Mouse (Mus musculus) megakaryocyte, embryonic 14.5 days (primary cell): Measurements from ENCODE around the gene S100a11. TPM values are rescaled to one million over a fixed set of nuclear protein-coding genes. Genes with fewer than 3 reads are reported as not detected.

ENCODE experiments used
- H3K27me3 ChIP-seq: replicated peaks from 2 replicates; pipeline ENCODE3; 2012; ENCODE audit warnings: inconsistent platforms
- H3K36me3 ChIP-seq: replicated peaks from 2 replicates; pipeline ENCODE3; 2012; ENCODE audit warnings: low read length, inconsistent platforms, mixed read lengths
- H3K4me1 ChIP-seq: 2 replicates; pipeline ENCODE4 v1.6.1; 2012; ENCODE audit warnings: inconsistent platforms
- H3K4me3 ChIP-seq: replicated peaks from 2 replicates; pipeline ENCODE3; 2012; ENCODE audit warnings: moderate library complexity, mild to moderate bottlenecking, inconsistent platforms
- H3K9me3 ChIP-seq: 2 replicates; pipeline ENCODE4 v1.6.1; 2012; ENCODE audit warnings: inconsistent platforms
- FLI1 ChIP-seq: IDR thresholded peaks from 2 replicates; pipeline ENCODE4 v1.6.1; 2012; ENCODE audit warnings: low read length, inconsistent platforms, mixed read lengths
- GATA1 ChIP-seq: IDR thresholded peaks from 3 replicates; pipeline ENCODE4 v1.6.1; 2012; ENCODE audit warnings: mixed read lengths, low read length, inconsistent platforms, borderline replicate concordance
- polyA plus RNA-seq: library from polyadenylated mRNA; stranded (reverse); fragments of >175 nt; gene quantifications from 2 replicates; pipeline ENCODE4 v1.2.3, GENCODE M21; 2012; ENCODE audit warnings: low replicate concordance; ENCODE audit not compliant: insufficient read depth

The S100a11 gene
- polyA plus RNA-seq, 1 experiment = 39.4 TPM

DNA sequence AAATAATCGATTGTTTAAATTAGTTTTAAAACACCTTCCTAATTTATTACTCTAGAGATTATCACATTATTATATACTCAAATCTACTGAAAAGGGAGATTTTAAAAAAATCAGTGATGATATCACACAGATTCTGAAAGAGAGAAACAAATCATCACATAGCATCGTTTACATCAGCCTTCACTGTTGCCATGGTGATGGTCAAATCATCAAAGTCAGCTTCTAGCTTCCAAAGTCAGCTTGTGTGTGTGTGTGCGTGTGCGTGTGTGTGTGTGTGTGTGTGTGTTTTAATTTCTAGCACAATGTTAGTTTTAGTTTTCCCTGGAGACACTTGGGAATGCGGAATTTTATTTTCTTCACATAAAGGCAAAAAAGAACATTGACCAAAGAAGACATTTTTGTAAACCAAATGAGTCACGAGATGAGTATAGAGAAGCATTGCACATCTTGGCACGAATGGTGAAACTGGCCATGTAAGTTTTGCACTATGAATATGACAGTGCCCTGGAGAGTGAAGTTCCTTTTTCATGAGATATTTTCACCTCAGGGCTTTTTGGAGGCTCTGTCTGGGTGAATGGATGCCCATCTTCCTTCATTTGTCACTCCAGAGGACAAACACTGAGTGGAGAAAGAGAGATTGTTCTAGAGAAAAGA lies 15.6 kb upstream of the S100a11 start:
- H3K9me3 ChIP-seq = no peaks in the 10 kb centered on the region
- H3K4me3 ChIP-seq = no peak overlapping the region
- no peaks in the 10 kb centered on the region for H3K36me3 ChIP-seq
- peaks cover 14% of the 10 kb centered on the region for H3K4me1 ChIP-seq
- TF ChIP-seq GATA1 (no peak), FLI1 (no peak)
- H3K27me3 ChIP-seq = no peaks in the 10 kb centered on the region

DNA sequence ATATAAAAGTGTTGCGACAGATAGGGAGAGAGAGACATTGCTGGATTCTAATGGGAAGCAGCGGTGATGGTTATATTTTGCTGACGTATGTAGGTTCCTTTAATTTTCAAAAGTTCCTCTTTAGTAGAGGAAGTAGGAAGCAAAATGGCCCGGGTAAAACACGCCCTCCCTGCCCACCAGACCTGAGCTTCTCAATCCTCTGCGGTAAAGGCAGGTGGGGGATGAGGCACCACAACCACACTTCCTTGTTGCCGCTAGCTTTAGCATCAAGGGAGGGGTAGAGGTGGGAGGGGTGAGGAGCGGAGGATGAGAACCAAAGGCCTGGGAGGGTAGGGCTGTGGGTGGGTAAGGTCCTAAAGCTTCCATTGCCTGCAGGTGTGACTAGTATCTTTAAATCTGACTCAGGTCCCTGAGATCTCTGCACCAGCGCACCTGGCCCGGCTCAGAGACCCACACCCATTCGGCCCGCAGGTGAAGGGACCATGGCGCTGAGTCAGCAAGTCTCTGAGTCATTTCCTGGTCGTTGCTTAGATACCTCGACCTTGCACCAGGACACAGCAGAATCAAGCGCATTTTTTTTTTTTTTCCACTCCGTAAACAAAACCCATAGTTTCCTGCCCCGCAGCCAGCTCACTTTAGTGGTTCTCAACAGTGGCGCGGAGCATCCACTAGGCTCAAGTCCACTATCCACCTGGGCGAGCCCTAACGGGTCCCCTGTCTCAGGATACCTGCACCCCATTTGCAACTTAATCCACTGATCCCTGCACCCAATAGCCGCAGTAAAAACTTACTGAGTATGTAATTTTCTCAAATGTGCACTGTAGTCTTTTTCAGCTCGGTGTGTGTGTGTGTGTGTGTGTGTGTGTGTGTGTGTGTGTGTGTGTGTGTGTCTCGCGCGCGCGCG lies 14.1 kb upstream of the S100a11 start:
- Histone ChIP-seq H3K9me3 (no peaks in the 10 kb centered on the region), H3K27me3 (no peaks in the 10 kb centered on the region), H3K4me3 (peak overlapping the region; percentile 85), H3K36me3 (no peaks in the 10 kb centered on the region), H3K4me1 (peaks cover 16% of the 10 kb centered on the region)
- TF ChIP-seq GATA1 (no peak), FLI1 (no peak)

DNA sequence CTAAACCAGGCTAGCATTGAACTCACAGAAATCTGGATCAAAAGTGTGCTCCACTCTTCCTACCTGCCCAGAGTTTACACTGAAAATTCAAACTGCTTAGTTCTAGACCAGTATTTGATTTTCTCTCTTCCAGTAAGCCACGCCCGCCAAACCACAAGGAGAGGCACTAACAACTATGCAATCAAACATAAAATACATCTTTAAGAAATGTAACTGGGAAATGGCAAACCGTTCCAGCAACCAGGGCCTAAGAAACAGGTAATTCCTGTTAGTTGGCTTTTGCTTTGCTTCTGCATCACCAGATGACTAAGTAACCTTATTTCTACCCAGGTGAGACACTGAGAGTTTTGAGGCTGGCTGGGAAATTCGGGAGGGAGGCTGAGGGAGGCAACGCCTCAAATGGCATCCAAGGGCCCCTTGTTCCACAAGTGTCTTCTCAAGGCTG lies 13.4 kb upstream of the S100a11 start:
- peaks cover 19% of the 10 kb centered on the region for H3K4me1 ChIP-seq
- no peaks in the 10 kb centered on the region for H3K27me3 ChIP-seq
- H3K9me3 ChIP-seq = no peaks in the 10 kb centered on the region
- no peak overlapping the region for H3K4me3 ChIP-seq
- no peaks in the 10 kb centered on the region for H3K36me3 ChIP-seq
- TF ChIP-seq FLI1 (no peak), GATA1 (no peak)

DNA sequence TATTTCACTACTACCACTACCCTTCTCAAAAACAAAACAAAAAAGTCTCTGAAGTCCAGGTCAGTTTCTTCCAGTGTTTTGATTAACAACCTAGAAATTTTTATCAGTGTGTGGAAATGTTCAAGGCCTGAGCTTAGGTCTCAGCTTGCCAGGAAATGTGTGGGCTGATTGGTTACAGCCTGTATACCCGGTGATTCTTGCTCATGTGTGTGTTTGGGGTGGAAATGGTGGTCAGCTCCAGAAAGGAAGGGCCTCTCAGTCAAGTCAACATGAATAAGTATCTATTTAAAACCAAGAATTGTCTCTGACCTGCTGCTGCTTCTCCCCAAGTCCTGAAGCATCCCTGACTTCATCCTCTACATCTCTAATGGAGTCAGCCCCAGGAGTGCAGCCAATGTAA lies 11.0 kb upstream of the S100a11 start:
- Histone ChIP-seq H3K4me1 (peaks cover 19% of the 10 kb centered on the region), H3K36me3 (no peaks in the 10 kb centered on the region), H3K4me3 (no peak overlapping the region), H3K9me3 (no peaks in the 10 kb centered on the region), H3K27me3 (no peaks in the 10 kb centered on the region)
- TF ChIP-seq FLI1 = no peak
- TF ChIP-seq GATA1 = no peak

DNA sequence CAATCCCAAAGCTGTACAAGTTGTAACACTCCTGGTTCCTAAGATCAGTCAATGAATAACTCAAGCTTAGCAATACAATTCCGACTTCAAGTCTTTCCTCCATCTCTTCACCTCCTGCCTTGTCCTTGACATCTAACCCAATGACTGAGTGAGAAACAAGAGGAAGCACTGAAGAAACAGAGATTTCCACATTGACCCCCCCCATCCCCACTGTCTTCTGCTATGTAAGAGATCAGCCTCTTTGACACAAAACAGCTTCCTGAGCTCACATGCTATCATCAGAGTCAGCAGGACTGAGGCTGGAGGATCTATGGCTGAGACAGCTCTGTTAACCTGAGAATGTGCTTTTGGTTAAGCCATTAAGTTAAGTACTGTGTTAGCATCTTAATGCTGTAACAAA lies 9.3 kb upstream of the S100a11 start:
- no peak for TF ChIP-seq FLI1
- TF ChIP-seq GATA1 = no peak
- Histone ChIP-seq H3K4me1 (peaks cover 16% of the 10 kb centered on the region), H3K27me3 (no peaks in the 10 kb centered on the region), H3K4me3 (no peak overlapping the region), H3K9me3 (no peaks in the 10 kb centered on the region), H3K36me3 (no peaks in the 10 kb centered on the region)

DNA sequence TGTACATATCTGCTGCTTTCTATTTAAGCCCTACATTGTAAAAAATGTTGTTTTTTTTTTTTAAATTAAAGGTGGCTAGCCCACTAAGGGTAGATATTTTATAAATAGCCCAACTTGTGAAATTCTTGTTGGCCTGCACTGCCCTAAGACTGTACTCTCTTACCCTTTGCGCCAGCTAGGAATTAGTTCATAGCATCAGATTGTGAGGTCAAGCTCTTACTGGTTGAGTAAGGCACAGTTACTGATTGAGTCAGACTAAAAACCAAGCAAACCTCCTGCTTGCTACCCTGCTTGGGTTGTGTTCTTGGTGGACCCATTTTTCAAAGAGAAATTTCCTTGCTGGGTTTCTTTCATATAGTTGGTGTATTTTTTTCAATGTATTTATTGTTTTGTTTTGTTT lies 8.5 kb upstream of the S100a11 start:
- H3K36me3 ChIP-seq = no peaks in the 10 kb centered on the region
- H3K4me1 ChIP-seq = peaks cover 10% of the 10 kb centered on the region
- no peak overlapping the region for H3K4me3 ChIP-seq
- H3K27me3 ChIP-seq = no peaks in the 10 kb centered on the region
- TF ChIP-seq GATA1 (no peak), FLI1 (no peak)
- H3K9me3 ChIP-seq = no peaks in the 10 kb centered on the region

DNA sequence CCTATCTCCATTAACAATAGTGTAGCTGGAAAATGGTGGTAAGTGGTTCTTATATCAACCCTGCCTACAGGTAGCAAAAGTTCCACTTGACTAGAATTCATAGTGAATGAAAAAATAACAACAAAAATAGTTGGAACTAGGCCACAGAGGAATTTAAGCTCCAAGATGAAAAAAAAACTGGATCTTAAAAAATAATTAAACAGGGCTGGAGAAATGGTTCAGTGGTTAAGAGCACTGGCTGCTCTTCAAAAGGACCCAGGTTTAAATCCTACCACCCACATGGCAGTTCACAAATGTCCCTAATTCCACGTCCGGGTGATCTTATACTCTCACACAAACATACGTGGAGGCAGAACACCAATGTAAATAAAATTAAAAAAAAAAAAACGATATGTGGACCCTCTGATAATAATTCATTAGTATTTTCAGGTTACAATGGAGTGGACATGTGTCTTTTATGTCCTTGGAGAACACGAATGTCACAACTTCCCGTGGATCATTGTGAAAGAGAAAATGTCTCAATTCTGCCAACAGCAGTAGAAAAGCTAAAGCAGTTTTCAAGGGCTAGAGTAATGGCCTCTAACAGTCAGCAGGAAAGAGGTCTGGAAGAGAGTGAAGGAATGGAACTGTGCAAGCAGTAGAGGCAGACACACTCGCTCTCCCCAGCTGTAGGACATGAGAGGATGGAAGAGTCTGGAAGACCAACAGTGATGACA lies 7.7 kb upstream of the S100a11 start:
- Histone ChIP-seq H3K36me3 (no peaks in the 10 kb centered on the region), H3K4me1 (peaks cover 14% of the 10 kb centered on the region), H3K4me3 (no peak overlapping the region), H3K27me3 (no peaks in the 10 kb centered on the region), H3K9me3 (no peaks in the 10 kb centered on the region)
- no peak for TF ChIP-seq GATA1
- no peak for TF ChIP-seq FLI1

DNA sequence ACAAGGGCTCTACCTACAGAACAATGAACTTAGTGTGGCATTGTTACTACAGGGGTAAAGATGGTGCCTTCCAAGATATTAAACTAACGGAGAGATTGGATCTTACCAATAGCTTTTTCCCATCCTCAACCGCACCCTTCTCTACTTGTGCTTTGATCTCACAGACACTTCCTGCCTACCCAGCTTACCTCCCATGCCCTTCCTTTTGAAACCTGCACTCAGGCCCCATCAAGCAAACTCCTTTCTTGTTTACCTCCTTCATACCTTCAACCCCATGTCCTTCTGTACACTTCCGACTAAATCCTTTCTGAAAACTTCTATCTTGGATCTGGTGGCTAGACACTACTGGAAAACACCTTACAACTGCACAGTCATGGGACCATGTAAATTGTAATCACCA lies 5.7 kb upstream of the S100a11 start:
- no peaks in the 10 kb centered on the region for H3K9me3 ChIP-seq
- H3K4me1 ChIP-seq = peaks cover 9% of the 10 kb centered on the region
- H3K4me3 ChIP-seq = no peak overlapping the region
- H3K36me3 ChIP-seq = no peaks in the 10 kb centered on the region
- no peak for TF ChIP-seq GATA1
- TF ChIP-seq FLI1 = no peak
- H3K27me3 ChIP-seq = no peaks in the 10 kb centered on the region

DNA sequence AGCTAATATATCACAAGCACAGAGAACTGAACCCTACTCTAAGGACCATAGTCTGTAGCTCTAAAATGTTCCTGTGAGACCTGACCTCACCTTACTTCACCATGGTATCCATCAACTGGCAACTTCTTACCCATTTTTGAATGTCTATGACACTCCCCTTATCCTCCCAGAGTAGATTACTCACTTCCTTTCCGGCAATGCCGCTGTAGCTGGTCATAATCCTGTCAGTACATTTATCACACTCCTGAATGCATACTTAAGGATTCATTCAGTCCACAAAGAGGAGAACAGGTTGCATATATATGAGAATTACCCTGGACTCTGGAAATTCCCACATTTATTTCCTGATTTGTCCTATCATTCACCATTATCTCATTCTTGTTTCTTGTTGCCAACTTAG lies 2.9 kb upstream of the S100a11 start:
- no peaks in the 10 kb centered on the region for H3K27me3 ChIP-seq
- peaks cover 17% of the 10 kb centered on the region for H3K4me1 ChIP-seq
- H3K4me3 ChIP-seq = no peak overlapping the region
- H3K9me3 ChIP-seq = no peaks in the 10 kb centered on the region
- TF ChIP-seq FLI1 (no peak), GATA1 (no peak)
- H3K36me3 ChIP-seq = no peaks in the 10 kb centered on the region
